ENCODE assay signal across 21 mouse cellular contexts in the genomic region with DNA sequence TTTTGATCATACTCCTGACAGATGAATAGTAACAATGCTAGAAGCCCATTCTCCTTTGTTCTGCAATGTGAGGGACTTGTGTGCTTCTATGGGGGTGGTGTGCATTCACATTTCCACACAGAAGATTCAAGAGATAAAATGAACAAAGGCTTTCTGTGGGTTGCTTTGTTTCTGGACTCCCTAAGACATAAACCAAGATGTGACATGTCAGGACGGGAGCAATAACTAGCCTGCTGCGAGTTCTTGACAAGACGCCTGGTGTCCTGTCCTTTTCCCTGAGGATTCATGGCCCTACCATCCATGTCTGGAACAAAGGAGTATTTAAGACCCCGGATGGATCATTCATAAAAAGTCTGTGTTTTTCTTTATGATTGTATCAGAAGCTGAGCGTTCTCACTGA.
DNase-seq lines count a peak whose midpoint lies in the region; ATAC-seq and TF ChIP-seq lines count a peak whose summit lies in the region.
"Had no signal": no experiment of that assay in that cellular context is flagged by ENCODE, and none has a peak within 500 bp of the region (broad histone marks: within the 10 kb centered on the region; RNA-seq: fewer than 3 reads in every experiment).

No protein-coding gene starts in this region.

- ATAC-seq in hindbrain, postnatal 0 days: no peak
- ATAC-seq: activated CD4-positive, CD25-positive, alpha-beta regulatory T cell, adult 4 months; intestine, postnatal 0 days had no signal

- 59% methylated on average over 5 of the region's 5 CpGs for WGBS in hindbrain, postnatal 0 days
- 75% methylated on average over 5 of the region's 5 CpGs for WGBS in hindbrain, embryonic 10.5 days

- H3K36me3 ChIP-seq in hindbrain, postnatal 0 days (ENCODE audit: insufficient read depth, low read length): no peaks in the 10 kb centered on the region
- H3K36me3 ChIP-seq in hindbrain, embryonic 10.5 days: no peaks in the 10 kb centered on the region
- H3K36me3 ChIP-seq: embryonic facial prominence, embryonic 12.5 days; embryonic facial prominence, embryonic 15.5 days; forebrain, embryonic 12.5 days; forebrain, embryonic 15.5 days; heart, embryonic 10.5 days; heart, embryonic 13.5 days had no signal

- no peaks in the 10 kb centered on the region for H3K27me3 ChIP-seq in hindbrain, postnatal 0 days (ENCODE audit: insufficient read depth, low read length)
- H3K27me3 ChIP-seq in hindbrain, embryonic 10.5 days (ENCODE audit: insufficient read depth, poor library complexity, severe bottlenecking): no peaks in the 10 kb centered on the region
- H3K27me3 ChIP-seq: embryonic facial prominence, embryonic 12.5 days; embryonic facial prominence, embryonic 15.5 days; forebrain, embryonic 12.5 days; forebrain, embryonic 15.5 days; heart, embryonic 13.5 days had no signal

- no peaks in the 10 kb centered on the region for H3K4me1 ChIP-seq in hindbrain, postnatal 0 days (ENCODE audit: insufficient read depth, low read length)
- no peaks in the 10 kb centered on the region for H3K4me1 ChIP-seq in hindbrain, embryonic 10.5 days (replicated peaks)
- H3K4me1 ChIP-seq: embryonic facial prominence, embryonic 12.5 days; embryonic facial prominence, embryonic 15.5 days; forebrain, embryonic 12.5 days; heart, embryonic 10.5 days; heart, embryonic 13.5 days had no signal

- no peaks in the 10 kb centered on the region for H3K9me3 ChIP-seq in hindbrain, postnatal 0 days (ENCODE audit: low read length)
- no peaks in the 10 kb centered on the region for H3K9me3 ChIP-seq in hindbrain, embryonic 10.5 days
- H3K9me3 ChIP-seq: embryonic facial prominence, embryonic 12.5 days; embryonic facial prominence, embryonic 15.5 days; forebrain, embryonic 12.5 days; forebrain, embryonic 15.5 days; heart, embryonic 10.5 days; heart, embryonic 13.5 days had no signal

- H3K9ac ChIP-seq in hindbrain, postnatal 0 days (replicated peaks; ENCODE audit: low read length): no peak overlapping the region
- H3K9ac ChIP-seq: embryonic facial prominence, embryonic 12.5 days; embryonic facial prominence, embryonic 15.5 days; forebrain, embryonic 12.5 days; forebrain, embryonic 15.5 days; heart, embryonic 13.5 days had no signal

- TF ChIP-seq CTCF in hindbrain, postnatal 0 days (IDR thresholded peaks at IDR 0.05; ENCODE audit: low read depth): no peak

- DNase-seq in cerebellum, postnatal 10 days: peak; percentile 5 to 12
- DNase-seq in cerebellum, postnatal 36 days: no peak
- DNase-seq in hindbrain, postnatal 0 days (ENCODE audit: low spot score): no peak
- no peak for DNase-seq in hindbrain, embryonic 10.5 days (ENCODE audit: low spot score)
- DNase-seq in fat pad, adult 2 months (ENCODE audit: extremely low read depth, low read depth, low spot score): peak; percentile 76
- DNase-seq in thymus, postnatal 4 days: no peak
- DNase-seq: adrenal gland, adult 8-10 months; adrenal gland, postnatal 25 days; cerebellum, adult 11-12 months; cerebellum, adult 8-10 months; gastrocnemius, postnatal 25 days; heart, adult 2 months; heart, postnatal 14 days had no signal

- no peak overlapping the region for H3K27ac ChIP-seq in hindbrain, postnatal 0 days
- no peak overlapping the region for H3K27ac ChIP-seq in hindbrain, embryonic 10.5 days
- H3K27ac ChIP-seq: embryonic facial prominence, embryonic 12.5 days; embryonic facial prominence, embryonic 15.5 days; forebrain, embryonic 12.5 days; forebrain, embryonic 15.5 days; heart, adult 2 months; heart, embryonic 10.5 days; heart, embryonic 13.5 days had no signal

- H3K4me3 ChIP-seq in hindbrain, postnatal 0 days (ENCODE audit: low read length): no peak overlapping the region
- no peak overlapping the region for H3K4me3 ChIP-seq in hindbrain, embryonic 10.5 days
- H3K4me3 ChIP-seq: embryonic facial prominence, embryonic 12.5 days; embryonic facial prominence, embryonic 15.5 days; forebrain, embryonic 12.5 days; forebrain, embryonic 15.5 days; heart, adult 2 months; heart, embryonic 10.5 days; heart, embryonic 13.5 days had no signal

- peak overlapping the region; percentile 27; the same call in 1 of the 2 replicates for H3K4me2 ChIP-seq in hindbrain, postnatal 0 days (ENCODE audit: low read depth, low read length)
- H3K4me2 ChIP-seq: embryonic facial prominence, embryonic 12.5 days; embryonic facial prominence, embryonic 15.5 days; forebrain, embryonic 12.5 days; forebrain, embryonic 15.5 days; heart, embryonic 13.5 days had no signal

Comparison
In these comparisons a context has a peak if more than half of its experiments do, and no peak if none do; other contexts are left out.
1. DNase-seq: peak in cerebellum, postnatal 10 days (2 of 2) and fat pad, adult 2 months (single experiment); none in cerebellum, postnatal 36 days (0 of 2), hindbrain, postnatal 0 days (single experiment), hindbrain, embryonic 10.5 days (single experiment) and thymus, postnatal 4 days (single experiment).